ENCODE assay signal across 22 mouse cellular contexts in genomic region chr16:23287312-23288040, GRCm38 (mm10).
A peak's percentile ranks its signal among the peaks of the same experiment; 100 is the strongest.
DNase-seq lines count a peak whose midpoint lies in the region; ATAC-seq and TF ChIP-seq lines count a peak whose summit lies in the region.
"Had no signal": no experiment of that assay in that cellular context is flagged by ENCODE, and none has a peak within 500 bp of the region (broad histone marks: within the 10 kb centered on the region; RNA-seq: fewer than 3 reads in every experiment).

No protein-coding gene starts in this region.

- no peaks in the 10 kb centered on the region for H3K27me3 ChIP-seq in heart, adult 2 months (ENCODE audit: control insufficient read depth, insufficient read depth, low read length)
- H3K27me3 ChIP-seq in heart, embryonic 10.5 days (ENCODE audit: insufficient read depth, poor library complexity, severe bottlenecking) = no peaks in the 10 kb centered on the region
- H3K27me3 ChIP-seq: embryonic facial prominence, embryonic 12.5 days; forebrain, embryonic 15.5 days; heart, embryonic 12.5 days; limb, embryonic 15.5 days; midbrain, embryonic 13.5 days; neural tube, embryonic 15.5 days had no signal

- no peak for TF ChIP-seq POLR2A in heart, adult 2 months (IDR thresholded peaks at IDR 0.05; ENCODE audit: insufficient read depth, low read depth, low read length)

- peaks cover 3% of the 10 kb centered on the region; the same call in 1 of the 2 replicates for H3K4me1 ChIP-seq in heart, adult 2 months (ENCODE audit: control insufficient read depth, insufficient read depth, low read length)
- peaks cover 11% of the 10 kb centered on the region for H3K4me1 ChIP-seq in heart, embryonic 10.5 days
- H3K4me1 ChIP-seq: forebrain, embryonic 15.5 days; midbrain, embryonic 13.5 days had no signal

- intact Hi-C loops in heart, adult 2 months (cut with DNase I) = no loop called here

- no peaks in the 10 kb centered on the region for H3K79me2 ChIP-seq in heart, adult 2 months (replicated peaks; ENCODE audit: control insufficient read depth, insufficient read depth, low read length)

- no peak overlapping the region for H3K27ac ChIP-seq in heart, adult 2 months
- no peak overlapping the region for H3K27ac ChIP-seq in heart, embryonic 10.5 days
- H3K27ac ChIP-seq: embryonic facial prominence, embryonic 12.5 days; forebrain, embryonic 15.5 days; hindbrain, embryonic 14.5 days; limb, embryonic 15.5 days; midbrain, embryonic 13.5 days; neural tube, embryonic 15.5 days had no signal

- no peaks in the 10 kb centered on the region for H3K36me3 ChIP-seq in heart, adult 2 months (ENCODE audit: control insufficient read depth, insufficient read depth, low read length)
- 0 out of 2 replicates have a peak, but pooled peaks cover 3% of the 10 kb centered on the region for H3K36me3 ChIP-seq in heart, embryonic 10.5 days
- H3K36me3 ChIP-seq: embryonic facial prominence, embryonic 12.5 days; forebrain, embryonic 15.5 days; limb, embryonic 15.5 days; neural tube, embryonic 15.5 days had no signal

- WGBS in heart, adult 2 months = 91% methylated on average over 10 of the region's 10 CpGs
- WGBS in heart, embryonic 10.5 days = 87% methylated on average over 10 of the region's 10 CpGs

- DNase-seq in heart, adult 2 months = peak; percentile 13 to 36
- DNase-seq in heart, embryonic 10.5 days (ENCODE audit: low spot score) = no peak
- peak; percentile 60 to 66 for DNase-seq in B cell, adult 2 months
- DNase-seq in gastrocnemius, adult 8-10 months (ENCODE audit: low spot score in 2 of 2) = no peak
- DNase-seq in lung, postnatal 10 days = no peak
- DNase-seq: cerebellum, adult 9-11 months; gastrocnemius, postnatal 36 days; lung, adult 2 months; thymus, adult 18-20 months had no signal

- peak; percentile 76 for ATAC-seq in common myeloid progenitor, adult 5-6 weeks (replicated peaks; ENCODE audit: low read depth, poor library complexity, severe bottlenecking)
- peak; percentile 83 for ATAC-seq in monocyte, adult 5-6 weeks (replicated peaks; ENCODE audit: insufficient number of reproducible peaks, low FRiP score, low TSS enrichment, poor library complexity, severe bottlenecking)
- no peak for ATAC-seq in inflammation-experienced regulatory T-cells, adult 6 months
- ATAC-seq: forebrain, embryonic 15.5 days; intestine, embryonic 16.5 days; midbrain, embryonic 13.5 days had no signal

- H3K9me3 ChIP-seq in heart, embryonic 10.5 days = no peaks in the 10 kb centered on the region
- H3K9me3 ChIP-seq: embryonic facial prominence, embryonic 12.5 days; forebrain, embryonic 15.5 days; heart, embryonic 12.5 days; limb, embryonic 15.5 days; midbrain, embryonic 13.5 days; neural tube, embryonic 15.5 days had no signal

- H3K4me3 ChIP-seq in heart, adult 2 months = no peak overlapping the region
- H3K4me3 ChIP-seq in heart, embryonic 10.5 days = no peak overlapping the region
- H3K4me3 ChIP-seq: embryonic facial prominence, embryonic 12.5 days; erythroblast, embryonic 14.5 days; forebrain, embryonic 15.5 days; heart, embryonic 12.5 days; limb, embryonic 15.5 days; midbrain, embryonic 13.5 days; myocyte; neural tube, embryonic 15.5 days had no signal

- no peak for TF ChIP-seq EP300 in heart, adult 2 months (IDR thresholded peaks at IDR 0.05; ENCODE audit: insufficient read depth, low read depth, low read length)

- no peak overlapping the region for H3K9ac ChIP-seq in heart, adult 2 months (ENCODE audit: low read depth, low read length)
- H3K9ac ChIP-seq: embryonic facial prominence, embryonic 12.5 days; forebrain, embryonic 15.5 days; heart, embryonic 12.5 days; hindbrain, embryonic 14.5 days; limb, embryonic 15.5 days; midbrain, embryonic 13.5 days; neural tube, embryonic 15.5 days had no signal

- TF ChIP-seq CTCF in heart, adult 2 months (IDR thresholded peaks at IDR 0.05) = no peak

Comparison
In these comparisons a context has a peak if more than half of its experiments do, and no peak if none do; other contexts are left out.
1. DNase-seq: peak in heart, adult 2 months (2 of 2) and B cell, adult 2 months (2 of 2); none in heart, embryonic 10.5 days (single experiment), gastrocnemius, adult 8-10 months (0 of 2) and lung, postnatal 10 days (single experiment).